Mouse (Mus musculus) midbrain, embryonic 12.5 days (tissue): ENCODE data around the gene Nat8f4. TPM values are rescaled to one million over a fixed set of nuclear protein-coding genes. Genes with fewer than 3 reads are reported as not detected.
"Not testable (repeated sequence)": the region's sequence is repeated elsewhere in the genome, so short reads cannot be mapped to it uniquely, and the experiment has no call there.

ENCODE experiments used
- ATAC-seq: fragments of 200-750 bp; cut with Nextera tagmentation; 2 replicates; pipeline ENCODE4 v1.8.0; 2017; ENCODE audit warnings: low read depth, moderate TSS enrichment, moderate library complexity; ENCODE audit not compliant: low FRiP score
- H3K27ac ChIP-seq: fragments of 300-500 bp; sonication (generic); replicated peaks from 2 replicates; pipeline ENCODE4 v1.5.1; 2016; ENCODE audit warnings: mild to moderate bottlenecking
- H3K27me3 ChIP-seq: fragments of 300-500 bp; sonication (generic); 2 replicates; pipeline ENCODE4 v1.6.1; 2016; ENCODE audit warnings: mild to moderate bottlenecking
- H3K36me3 ChIP-seq: fragments of 300-500 bp; sonication (generic); 2 replicates; pipeline ENCODE4 v1.6.1; 2016
- H3K4me1 ChIP-seq: fragments of 300-500 bp; sonication (generic); 2 replicates; pipeline ENCODE4 v1.6.1; 2016
- H3K4me2 ChIP-seq: fragments of 300-500 bp; sonication (generic); replicated peaks from 2 replicates; pipeline ENCODE4 v1.6.1; 2016; ENCODE audit warnings: mild to moderate bottlenecking, moderate library complexity
- H3K4me3 ChIP-seq: fragments of 300-500 bp; sonication (generic); 2 replicates; pipeline ENCODE4 v1.5.1; 2016; ENCODE audit warnings: mild to moderate bottlenecking
- H3K9ac ChIP-seq: fragments of 300-500 bp; sonication (generic); replicated peaks from 2 replicates; pipeline ENCODE4 v1.6.1; 2016; ENCODE audit warnings: mild to moderate bottlenecking, moderate library complexity
- H3K9me3 ChIP-seq: fragments of 300-500 bp; sonication (generic); 2 replicates; pipeline ENCODE4 v1.6.1; 2016; ENCODE audit warnings: mild to moderate bottlenecking
- WGBS: fragments of 180-500 bp; shearing (Covaris S2); methylation state at CpG from one replicate; pipeline ENCODE4 v1.1.7; 2016; 5-methylcytosine and 5-hydroxymethylcytosine counted together
- polyA plus RNA-seq: library from polyadenylated mRNA; unstranded; fragments of >200 nt; fragmentation: Nextera tagmentation; extraction: Ambion mirVana; gene quantifications from 2 replicates; pipeline ENCODE4 v1.2.1, GENCODE M21; 2016

Gene Nat8f4
- polyA plus RNA-seq, 1 experiment from 2014 or later = 7.2 TPM

- H3K9ac ChIP-seq, ATAC-seq, H3K27ac ChIP-seq, H3K4me1 ChIP-seq, H3K27me3 ChIP-seq, H3K36me3 ChIP-seq, H3K4me2 ChIP-seq, H3K4me3 ChIP-seq, H3K9me3 ChIP-seq: not testable (repeated sequence)
- 75% methylated on average over 25 of the region's 25 CpGs for WGBS
Measured at GRCm38 (mm10) chr6:85895061-85895648, 9.5 kb downstream of the Nat8f4 start.

GRCm38 (mm10) chr6:85888961-85889360, 15.7 kb downstream of the Nat8f4 start:
- Histone ChIP-seq H3K9ac (no peak overlapping the region), H3K27me3 (no peaks in the 10 kb centered on the region), H3K4me1 (no peaks in the 10 kb centered on the region), H3K4me2 (no peak overlapping the region), H3K36me3 (no peaks in the 10 kb centered on the region), H3K27ac (no peak overlapping the region), H3K4me3 (no peak overlapping the region), H3K9me3 (peaks cover 10% of the 10 kb centered on the region; the same call in 1 of the 2 replicates)
- WGBS = 85% methylated on average over 2 of the region's 2 CpGs
- no peak for ATAC-seq

GRCm38 (mm10) chr6:85884311-85884710, 20.4 kb downstream of the Nat8f4 start:
- Histone ChIP-seq H3K36me3 (no peaks in the 10 kb centered on the region), H3K4me1 (no peaks in the 10 kb centered on the region), H3K9me3 (peaks cover 18% of the 10 kb centered on the region), H3K27ac (no peak overlapping the region), H3K9ac (no peak overlapping the region), H3K4me3 (no peak overlapping the region), H3K27me3 (no peaks in the 10 kb centered on the region), H3K4me2 (no peak overlapping the region)
- no peak for ATAC-seq
- WGBS = 97% methylated on average over 1 of the region's 1 CpGs

- H3K27ac ChIP-seq, H3K9ac ChIP-seq, H3K27me3 ChIP-seq, H3K4me3 ChIP-seq, ATAC-seq, H3K4me1 ChIP-seq, H3K4me2 ChIP-seq, H3K36me3 ChIP-seq: not testable (repeated sequence)
- peaks cover 18% of the 10 kb centered on the region for H3K9me3 ChIP-seq
- WGBS = 90% methylated on average over 9 of the region's 9 CpGs
Measured at GRCm38 (mm10) chr6:85883246-85883645, 21.4 kb downstream of the Nat8f4 start.

GRCm38 (mm10) chr6:85869006-85869405, 35.7 kb downstream of the Nat8f4 start, which contains the start of gene Nat8f2:
TSS of gene Nat8f2 (minus strand) at chr6:85869158.
- WGBS = 92% methylated on average over 5 of the region's 5 CpGs
- not testable (repeated sequence) for H3K9me3 ChIP-seq, H3K9ac ChIP-seq, H3K4me1 ChIP-seq, ATAC-seq, H3K27me3 ChIP-seq, H3K4me3 ChIP-seq, H3K27ac ChIP-seq, H3K4me2 ChIP-seq, H3K36me3 ChIP-seq

- 77% methylated on average over 8 of the region's 8 CpGs for WGBS
- no peak for ATAC-seq
Measured at GRCm38 (mm10) chr6:85867726-85868690, 36.7 kb downstream of the Nat8f4 start.

GRCm38 (mm10) chr6:85866995-85867394, 37.7 kb downstream of the Nat8f4 start:
- H3K4me2 ChIP-seq, H3K4me3 ChIP-seq, H3K9me3 ChIP-seq, H3K27me3 ChIP-seq, H3K9ac ChIP-seq, H3K36me3 ChIP-seq, H3K27ac ChIP-seq, H3K4me1 ChIP-seq, ATAC-seq: not testable (repeated sequence)
- 74% methylated on average over 1 of the region's 1 CpGs for WGBS

More at GRCm38 (mm10) chr6:85867726-85868690, 36.7 kb downstream of the Nat8f4 start:
- Histone ChIP-seq H3K36me3 (no peaks in the 10 kb centered on the region), H3K4me3 (no peak overlapping the region), H3K27me3 (no peaks in the 10 kb centered on the region), H3K4me2 (no peak overlapping the region), H3K4me1 (no peaks in the 10 kb centered on the region), H3K9me3 (no peaks in the 10 kb centered on the region), H3K27ac (no peak overlapping the region), H3K9ac (no peak overlapping the region)

GRCm38 (mm10) chr6:85866166-85866565, 38.5 kb downstream of the Nat8f4 start:
- not testable (repeated sequence) for H3K4me3 ChIP-seq, H3K27me3 ChIP-seq, H3K36me3 ChIP-seq, H3K4me1 ChIP-seq, H3K9me3 ChIP-seq, H3K4me2 ChIP-seq, H3K9ac ChIP-seq, H3K27ac ChIP-seq, ATAC-seq
- 91% methylated on average over 3 of the region's 3 CpGs for WGBS

GRCm38 (mm10) chr6:85864900-85865639, 39.6 kb downstream of the Nat8f4 start:
- H3K4me1 ChIP-seq, H3K27ac ChIP-seq, ATAC-seq, H3K4me3 ChIP-seq, H3K36me3 ChIP-seq, H3K9ac ChIP-seq, H3K4me2 ChIP-seq, H3K9me3 ChIP-seq, H3K27me3 ChIP-seq: not testable (repeated sequence)
- WGBS = 75% methylated on average over 6 of the region's 7 CpGs

GRCm38 (mm10) chr6:85863840-85864239, 40.8 kb downstream of the Nat8f4 start:
- WGBS = 88% methylated on average over 2 of the region's 2 CpGs
- no peaks in the 10 kb centered on the region for H3K27me3 ChIP-seq

GRCm38 (mm10) chr6:85863136-85863535, 41.5 kb downstream of the Nat8f4 start:
- Histone ChIP-seq H3K27ac (no peak overlapping the region), H3K9me3 (no peaks in the 10 kb centered on the region), H3K27me3 (no peaks in the 10 kb centered on the region), H3K4me1 (no peaks in the 10 kb centered on the region), H3K4me2 (no peak overlapping the region), H3K9ac (no peak overlapping the region), H3K4me3 (no peak overlapping the region), H3K36me3 (no peaks in the 10 kb centered on the region)
- no peak for ATAC-seq
- 84% methylated on average over 2 of the region's 2 CpGs for WGBS

More at GRCm38 (mm10) chr6:85863840-85864239, 40.8 kb downstream of the Nat8f4 start:
- Histone ChIP-seq H3K27ac (no peak overlapping the region), H3K36me3 (no peaks in the 10 kb centered on the region), H3K4me2 (no peak overlapping the region), H3K4me1 (no peaks in the 10 kb centered on the region), H3K9ac (no peak overlapping the region), H3K4me3 (no peak overlapping the region), H3K9me3 (no peaks in the 10 kb centered on the region)
- ATAC-seq = no peak

GRCm38 (mm10) chr6:85862565-85862964, 42.1 kb downstream of the Nat8f4 start:
- no peaks in the 10 kb centered on the region for H3K4me1 ChIP-seq
- no peak overlapping the region for H3K9ac ChIP-seq
- no peak overlapping the region for H3K4me3 ChIP-seq
- H3K27ac ChIP-seq = no peak overlapping the region
- H3K9me3 ChIP-seq = no peaks in the 10 kb centered on the region
- H3K27me3 ChIP-seq = no peaks in the 10 kb centered on the region
- no peaks in the 10 kb centered on the region for H3K36me3 ChIP-seq
- H3K4me2 ChIP-seq = no peak overlapping the region
- ATAC-seq = no peak
- 81% methylated on average over 3 of the region's 3 CpGs for WGBS
